Mouse (Mus musculus) thymus, postnatal 10 days (tissue): ENCODE results near the gene Nlrc5.

Experiments used
- DNase-seq, 2 experiments: peaks; one replicate each; pipeline ENCODE4 v3.0.0; 2021; ENCODE audit warnings: low spot score in 2 of 2

Gene Nlrc5

GRCm38 (mm10) chr8:94566446-94567158 is 132.4 kb downstream of the Nlrc5 start:
- no peak for DNase-seq

GRCm38 (mm10) chr8:94567159-94567849 is 133.1 kb downstream of the Nlrc5 start:
- no peak for DNase-seq

GRCm38 (mm10) chr8:94568098-94568497 is 133.9 kb downstream of the Nlrc5 start:
- no peak for DNase-seq

- no peak for DNase-seq
Observed at GRCm38 (mm10) chr8:94569419-94569818, 135.3 kb downstream of the Nlrc5 start.

GRCm38 (mm10) chr8:94571896-94572295 is 137.7 kb downstream of the Nlrc5 start:
- DNase-seq, result no peak

GRCm38 (mm10) chr8:94574159-94574907 is 140.2 kb downstream of the Nlrc5 start:
- no peak for DNase-seq

GRCm38 (mm10) chr8:94575148-94575547 is 141.0 kb downstream of the Nlrc5 start:
- no peak for DNase-seq
